24 mouse cellular contexts compared by ENCODE assay signal in genomic region chr2:31204677-31205076, GRCm38 (mm10). TPM values are rescaled to one million over a fixed set of nuclear protein-coding genes. Genes with fewer than 3 reads are reported as not detected.
A peak's percentile ranks its signal among the peaks of the same experiment; 100 is the strongest.
DNase-seq lines count a peak whose midpoint lies in the region; ATAC-seq lines count a peak whose summit lies in the region.
"Had no signal": no experiment of that assay in that cellular context is flagged by ENCODE, and none has a peak within 500 bp of the region (broad histone marks: within the 10 kb centered on the region; RNA-seq: fewer than 3 reads in every experiment).

No protein-coding gene starts in this region.

- H3K4me1 ChIP-seq in heart, embryonic 11.5 days (ENCODE audit: control insufficient read depth, insufficient read depth, low read length), result peaks cover 73% of the 10 kb centered on the region
- H3K4me1 ChIP-seq in heart, embryonic 12.5 days (replicated peaks), result peaks cover 85% of the 10 kb centered on the region
- H3K4me1 ChIP-seq in heart, embryonic 14.5 days (ENCODE audit: control insufficient read depth in 2 of 2, insufficient read depth in 2 of 2, low read length in 2 of 2), result peaks cover 61 to 90% of the 10 kb centered on the region in 2 experiments

- H3K27ac ChIP-seq in heart, embryonic 11.5 days (ENCODE audit: low read depth, low read length), result peak overlapping the region; percentile 18
- peak overlapping the region; percentile 39 for H3K27ac ChIP-seq in heart, embryonic 12.5 days (ENCODE audit: poor library complexity, severe bottlenecking)
- H3K27ac ChIP-seq in heart, embryonic 14.5 days (replicated peaks in 1 of 2; ENCODE audit: control insufficient read depth in 1 of 2, insufficient read depth in 1 of 2, low read depth in 2 of 2, low read length in 2 of 2), result peak overlapping the region; percentile 14 to 35; a peak in 2 of 4 replicates
- H3K27ac ChIP-seq: embryonic facial prominence, embryonic 10.5 days; forebrain, embryonic 10.5 days had no signal

- no peaks in the 10 kb centered on the region for H3K9me3 ChIP-seq in heart, embryonic 11.5 days (replicated peaks; ENCODE audit: control insufficient read depth, low read length)
- H3K9me3 ChIP-seq in heart, embryonic 12.5 days (replicated peaks), result no peaks in the 10 kb centered on the region
- no peaks in the 10 kb centered on the region for H3K9me3 ChIP-seq in heart, embryonic 14.5 days (ENCODE audit: control insufficient read depth, low read length)
- H3K9me3 ChIP-seq: embryonic facial prominence, embryonic 10.5 days; forebrain, embryonic 10.5 days; hindbrain, embryonic 10.5 days had no signal

- no peaks in the 10 kb centered on the region for H3K27me3 ChIP-seq in heart, embryonic 11.5 days (ENCODE audit: control insufficient read depth, insufficient read depth, low read length)
- H3K27me3 ChIP-seq in heart, embryonic 12.5 days (replicated peaks), result no peaks in the 10 kb centered on the region
- no peaks in the 10 kb centered on the region for H3K27me3 ChIP-seq in heart, embryonic 14.5 days (ENCODE audit: control insufficient read depth, insufficient read depth, low read length)
- H3K27me3 ChIP-seq: CH12.LX, Patski had no signal

- no peak overlapping the region for H3K4me3 ChIP-seq in heart, embryonic 11.5 days (ENCODE audit: low read depth, low read length)
- no peak overlapping the region for H3K4me3 ChIP-seq in heart, embryonic 12.5 days
- H3K4me3 ChIP-seq in heart, embryonic 14.5 days (ENCODE audit: control insufficient read depth in 1 of 2, insufficient read depth in 1 of 2, low read depth in 1 of 2, low read length in 2 of 2), result no peak overlapping the region
- H3K4me3 ChIP-seq: embryonic facial prominence, embryonic 10.5 days; forebrain, embryonic 10.5 days; hindbrain, embryonic 10.5 days had no signal

- H3K4me2 ChIP-seq in heart, embryonic 11.5 days, result no peak overlapping the region
- no peak overlapping the region for H3K4me2 ChIP-seq in heart, embryonic 12.5 days
- no peak overlapping the region for H3K4me2 ChIP-seq in heart, embryonic 14.5 days (ENCODE audit: low read length)

- DNase-seq in heart, adult 18-20 months, result peak; percentile 30 to 50
- DNase-seq in heart, postnatal 14 days, result no peak
- no peak for DNase-seq in heart, postnatal 4 days
- no peak for DNase-seq in right cerebral cortex, postnatal 25 days
- DNase-seq in embryo, embryonic 10 days (ENCODE audit: low spot score), result no peak
- DNase-seq: adrenal gland, postnatal 25 days; cerebellum, adult 18-20 months; cerebellum, adult 9-11 months; cerebellum, postnatal 36 days; gastrocnemius, postnatal 10 days; kidney, adult 11 months; kidney, adult 9 months; kidney, postnatal 14 days had no signal

- ATAC-seq in heart, embryonic 11.5 days (replicated peaks; ENCODE audit: insufficient number of reproducible peaks, low FRiP score, low TSS enrichment), result no peak
- ATAC-seq in heart, embryonic 12.5 days (ENCODE audit: insufficient number of reproducible peaks, low FRiP score), result no peak
- no peak for ATAC-seq in heart, embryonic 14.5 days (ENCODE audit: insufficient number of reproducible peaks, insufficient read depth, low FRiP score, low read depth)
- ATAC-seq: activated CD4-positive, CD25-positive, alpha-beta regulatory T cell, adult 4 months; forebrain, embryonic 14.5 days; hindbrain, embryonic 16.5 days; Patski had no signal

- intact Hi-C loops in heart, postnatal 14 days (cut with DNase I), result loop anchor here (5.0 kb wide), 1 partner anchor 178 kb away; no protein-coding TSS in a partner anchor

- H3K36me3 ChIP-seq in heart, embryonic 11.5 days (ENCODE audit: control insufficient read depth, insufficient read depth, low read length), result 0 out of 2 replicates have a peak, but pooled peaks cover 7% of the 10 kb centered on the region
- peaks cover 37% of the 10 kb centered on the region for H3K36me3 ChIP-seq in heart, embryonic 12.5 days
- peaks cover 45% of the 10 kb centered on the region for H3K36me3 ChIP-seq in heart, embryonic 14.5 days (ENCODE audit: control insufficient read depth, insufficient read depth, low read length)

- H3K9ac ChIP-seq in heart, embryonic 11.5 days (ENCODE audit: low read depth, low read length), result 0 out of 2 replicates have a peak overlapping the region, but pooled peaks have one; percentile 39
- H3K9ac ChIP-seq in heart, embryonic 12.5 days, result 0 out of 2 replicates have a peak overlapping the region, but pooled peaks have one; percentile 6
- H3K9ac ChIP-seq in heart, embryonic 14.5 days (ENCODE audit: low read length), result no peak overlapping the region; the same call in 1 of the 2 replicates

- 57% methylated on average over 5 of the region's 5 CpGs for WGBS in heart, embryonic 11.5 days (ENCODE audit: insufficient replicate concordance)
- 64% methylated on average over 5 of the region's 5 CpGs for WGBS in heart, embryonic 12.5 days
- WGBS in heart, embryonic 14.5 days, result 45% methylated on average over 5 of the region's 5 CpGs

RNA-seq across cellular contexts. Expression of gene Ncs1, which starts 40.9 kb away (rescaled TPM):
- 10 to 100 TPM; 12.2 to 12.7 TPM for total RNA-seq in heart, adult 18-20 months (2021)
- total RNA-seq in heart, postnatal 14 days (2021), result 10 to 100 TPM in 1 of 2 experiments, 1 to 10 TPM in 1; 7.9 to 11.9 TPM
- 42.8 and 46.5 TPM in 2 replicates for polyA plus RNA-seq in heart, embryonic 11.5 days (2014; fragmentation: Nextera tagmentation; extraction: Ambion mirVana)
- 10 to 100 TPM; 23.8 to 34.2 TPM for total RNA-seq in heart, postnatal 4 days (2021)
- 51.7 and 52.8 TPM in 2 replicates for polyA plus RNA-seq in heart, embryonic 12.5 days (2016; fragmentation: Nextera tagmentation; extraction: Ambion mirVana)
- 51.7 and 52.2 TPM in 2 replicates for polyA plus RNA-seq in heart, embryonic 14.5 days (2014; fragmentation: Nextera tagmentation; extraction: Ambion mirVana)

RNA-seq across cellular contexts. Expression of gene Gpr107, which starts 52.6 kb away (rescaled TPM):
- 10 to 100 TPM; 26.2 to 27.4 TPM for total RNA-seq in heart, adult 18-20 months (2021)
- 10 to 100 TPM; 39.2 to 41.7 TPM for total RNA-seq in heart, postnatal 14 days (2021)
- 30.4 and 33.8 TPM in 2 replicates for polyA plus RNA-seq in heart, embryonic 11.5 days (2014; fragmentation: Nextera tagmentation; extraction: Ambion mirVana)
- total RNA-seq in heart, postnatal 4 days (2021), result 10 to 100 TPM; 41.6 to 43.0 TPM
- polyA plus RNA-seq in heart, embryonic 12.5 days (2016; fragmentation: Nextera tagmentation; extraction: Ambion mirVana), result 37.4 and 40.4 TPM in 2 replicates
- polyA plus RNA-seq in heart, embryonic 14.5 days (2014; fragmentation: Nextera tagmentation; extraction: Ambion mirVana), result 26.6 and 27.3 TPM in 2 replicates

Comparison
In these comparisons a context has a peak if more than half of its experiments do, and no peak if none do; other contexts are left out.
1. DNase-seq: peak in heart, adult 18-20 months (2 of 2); none in heart, postnatal 14 days (0 of 2), heart, postnatal 4 days (single experiment), right cerebral cortex, postnatal 25 days (single experiment) and embryo, embryonic 10 days (single experiment).
2. Peak in every context shown above with its lines, with median percentiles within 50 percentile points of each other: H3K27ac ChIP-seq.